Mouse (Mus musculus) thymus, adult 2 months (tissue): Measurements from ENCODE around the gene Sulf2.

ENCODE experiments used
- CTCF ChIP-seq: fragments of 200-500 bp; IDR thresholded peaks from 2 replicates; pipeline ENCODE4 v1.5.1; 2012; ENCODE audit warnings: mild to moderate bottlenecking, control low read depth, low read length, moderate library complexity, borderline replicate concordance; ENCODE audit not compliant: control insufficient read depth, poor library complexity, insufficient read depth; ENCODE audit errors: extremely low read depth
- POLR2A ChIP-seq: fragments of 200-500 bp; IDR thresholded peaks from 2 replicates; pipeline ENCODE4 v1.6.1; 2012; ENCODE audit warnings: mild to moderate bottlenecking, low read length, control low read depth, moderate library complexity; ENCODE audit not compliant: control insufficient read depth, poor library complexity, insufficient read depth; ENCODE audit errors: extremely low read depth

DNA sequence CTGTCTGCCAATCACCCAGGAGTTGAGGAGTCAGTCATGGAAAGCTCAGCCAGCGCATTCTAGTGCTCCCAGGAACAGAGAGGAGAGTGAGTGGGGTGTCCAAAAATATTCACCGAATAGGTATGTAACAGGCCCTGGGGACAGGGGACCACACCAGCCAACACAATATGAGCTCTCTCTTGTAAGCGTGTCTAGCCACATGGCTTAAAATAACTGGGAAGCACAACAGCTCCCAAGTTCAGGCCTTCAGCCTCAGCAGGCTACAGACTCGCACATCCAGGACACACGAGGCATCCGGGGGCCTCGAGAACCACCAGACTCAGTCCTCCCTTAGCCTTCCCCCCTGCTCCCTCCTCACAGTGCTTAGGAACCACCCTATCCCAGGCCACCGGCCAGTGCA, 6.0 kb downstream of the Sulf2 start:
- TF ChIP-seq CTCF, result no peak
- no peak for TF ChIP-seq POLR2A
